Mouse (Mus musculus): ENCODE measurements around the gene 6330403K07Rik. TPM values are rescaled to one million over a fixed set of nuclear protein-coding genes. Genes with fewer than 3 reads are reported as not detected.

6330403K07Rik gene
- polyA plus RNA-seq (2017; shearing (Covaris generic)) = 6.2 TPM

GRCm38 (mm10) chr11:71033163-71033761 lies at the start of gene 6330403K07Rik:
6330403K07Rik (minus strand) TSS chr11:71033513.

GRCm38 (mm10) chr11:71019201-71020068 lies 13.9 kb downstream of the 6330403K07Rik start, which contains the start of the genes Mis12 and Derl2:
Mis12 (plus strand) TSS chr11:71019611.
Derl2 (minus strand) TSS chr11:71019841.

GRCm38 (mm10) chr11:71004316-71004773 lies 29.0 kb downstream of the 6330403K07Rik start, which contains the start of gene Dhx33:
Dhx33 (minus strand) TSS chr11:71004437.

GRCm38 (mm10) chr11:70982557-70983228 lies 50.6 kb downstream of the 6330403K07Rik start, which contains the start of gene C1qbp:
C1qbp (minus strand) TSS chr11:70983026.

Other genes starting within 250 kb of the 6330403K07Rik start
- 0.37 TPM for gene Scimp, start 220.9 kb downstream of the 6330403K07Rik start, polyA plus RNA-seq (2017; shearing (Covaris generic))
- 74.0 TPM for gene Rabep1, start 188.7 kb downstream of the 6330403K07Rik start, polyA plus RNA-seq (2017; shearing (Covaris generic))
- gene Nup88, start 63.5 kb downstream of the 6330403K07Rik start, polyA plus RNA-seq (2017; shearing (Covaris generic)) = 93.9 TPM
- gene Rpain, start 63.3 kb downstream of the 6330403K07Rik start, polyA plus RNA-seq (2017; shearing (Covaris generic)) = 67.0 TPM
- gene C1qbp, start 50.5 kb downstream of the 6330403K07Rik start, polyA plus RNA-seq (2017; shearing (Covaris generic)) = 85.9 TPM
- gene Dhx33, start 29.1 kb downstream of the 6330403K07Rik start, polyA plus RNA-seq (2017; shearing (Covaris generic)) = 18.3 TPM
- gene Mis12, start 13.9 kb downstream of the 6330403K07Rik start, polyA plus RNA-seq (2017; shearing (Covaris generic)) = 24.0 TPM
- 46.5 TPM for gene Derl2, start 13.7 kb downstream of the 6330403K07Rik start, polyA plus RNA-seq (2017; shearing (Covaris generic))
- gene Nlrp1a, start 111.2 kb upstream of the 6330403K07Rik start, polyA plus RNA-seq (2017; shearing (Covaris generic)) = 0.10 TPM
- gene Nlrp1b, start 197.2 kb upstream of the 6330403K07Rik start, polyA plus RNA-seq (2017; shearing (Covaris generic)) = 1.8 TPM